Mouse (Mus musculus) v-Abl transformed pro-B cells (cell line): Measurements from ENCODE around the gene Erc2.

Experiments
- in situ Hi-C, 2 experiments: fragments of 400-800 bp; cut with MboI; formaldehyde crosslinking; loops; one replicate each; pipeline ENCODE4 v1.15.1; 2025; ENCODE audit not compliant: unreplicated experiment in 2 of 2

Erc2 gene

DNA sequence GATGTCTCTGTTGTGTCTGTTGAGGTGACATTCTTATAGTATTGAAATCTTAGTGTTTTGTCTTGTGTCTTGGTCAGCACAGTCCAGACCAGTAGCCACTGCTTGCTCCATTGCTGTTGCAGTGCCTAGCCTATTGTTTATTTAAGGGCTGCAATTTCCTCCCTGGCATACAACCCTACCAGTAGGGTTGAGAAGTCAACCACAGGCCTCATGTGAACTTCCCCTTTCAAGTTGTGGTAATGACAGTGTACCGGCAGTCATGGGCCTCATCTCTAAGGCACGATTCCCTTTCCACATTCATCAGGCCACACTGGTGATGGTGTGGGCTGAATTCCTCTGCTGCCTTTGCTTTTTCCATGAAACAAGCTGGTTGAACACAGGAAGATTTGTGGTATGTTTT is 267.4 kb downstream of the Erc2 start:
- in situ Hi-C loops = no loop called here

DNA sequence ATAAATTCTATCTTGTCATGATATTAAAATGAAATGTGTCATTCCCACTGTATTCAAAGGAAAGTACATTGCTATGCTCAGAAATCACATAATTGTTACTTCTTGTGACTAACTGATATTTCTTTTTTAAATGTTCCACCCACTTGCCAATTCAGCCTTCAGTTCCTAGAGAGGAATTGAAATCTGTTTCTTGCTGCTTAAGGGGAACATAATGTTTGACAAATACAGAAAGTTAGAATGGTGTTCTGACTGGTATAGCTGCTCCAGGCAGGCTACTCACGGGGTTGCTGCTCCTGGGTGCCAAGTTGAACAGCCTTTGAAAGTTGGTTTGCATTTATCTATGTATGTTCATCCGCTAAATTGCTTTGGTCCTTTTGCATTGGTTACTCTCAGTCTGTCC is 270.2 kb downstream of the Erc2 start:
- in situ Hi-C loops = no loop called here

DNA sequence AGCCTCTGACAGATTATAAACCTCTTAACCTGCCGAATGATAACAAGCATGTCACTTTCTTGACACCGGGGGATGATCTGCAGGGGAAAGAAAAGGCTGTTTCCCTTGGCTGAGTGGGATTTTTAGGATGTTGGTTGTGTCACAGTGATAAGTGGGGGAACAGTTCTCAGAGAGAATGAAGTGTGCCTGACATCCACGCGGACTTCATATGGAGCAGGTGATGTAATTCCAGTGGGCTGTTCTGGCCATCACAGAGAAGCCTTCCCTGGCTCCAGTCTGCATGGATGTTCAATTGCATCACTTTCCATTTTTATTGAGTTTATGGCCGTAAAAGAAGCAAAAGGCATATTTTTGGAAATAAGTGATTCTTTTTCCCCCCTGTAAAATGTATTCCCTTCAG is 279.5 kb downstream of the Erc2 start:
- in situ Hi-C loops = no loop called here

DNA sequence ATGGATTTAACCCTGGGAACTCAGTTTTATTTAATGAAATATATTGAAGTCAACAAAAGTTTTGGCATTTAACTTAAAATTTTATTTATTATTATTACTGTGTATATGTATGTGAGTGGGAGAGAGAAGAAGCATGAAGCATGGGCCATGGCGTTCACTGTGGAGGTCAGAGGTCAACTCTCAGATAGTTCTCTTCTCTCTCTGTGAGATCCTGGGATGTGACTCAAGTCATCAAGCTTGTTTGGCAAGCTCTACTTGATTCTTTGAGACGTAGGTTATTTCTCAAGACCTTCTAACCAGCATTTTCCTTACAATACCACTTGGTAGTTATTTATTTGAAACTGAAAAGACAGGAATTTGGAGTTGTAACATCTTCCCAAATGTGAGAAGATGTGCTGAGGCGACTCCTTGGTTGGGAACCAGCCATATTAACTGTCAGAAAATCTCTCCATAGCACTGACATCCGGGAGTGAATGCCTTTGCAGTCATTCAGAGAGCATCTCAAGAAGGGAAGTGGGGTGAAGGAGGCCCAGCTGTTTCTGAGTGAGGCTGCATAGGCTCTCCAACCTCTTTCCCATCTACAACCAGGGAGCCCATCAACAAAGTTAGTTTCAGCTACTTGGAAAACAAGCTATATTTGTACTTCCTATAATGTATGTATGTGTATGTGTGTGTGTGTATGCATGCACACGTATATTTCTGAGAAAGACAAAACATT is 299.6 kb downstream of the Erc2 start:
- in situ Hi-C loops = no loop called here

DNA sequence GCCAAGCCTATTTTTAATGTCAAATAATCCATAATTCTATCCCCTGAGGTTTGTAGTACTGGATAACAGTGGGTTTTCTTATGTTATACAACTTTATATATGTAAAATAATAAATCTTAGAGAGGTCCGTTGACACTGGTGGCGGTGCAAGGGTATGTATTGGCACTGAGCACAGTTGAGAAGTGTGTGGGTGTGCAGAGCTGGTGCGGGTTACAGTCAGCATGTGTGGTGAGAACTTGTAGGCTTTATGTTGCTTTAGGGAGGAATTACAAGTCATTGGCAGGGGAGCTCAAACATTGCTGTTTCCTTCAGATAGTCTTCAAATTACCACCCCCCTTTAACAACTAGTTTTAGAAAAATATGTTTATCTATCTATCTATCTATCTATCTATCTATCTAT is 305.1 kb downstream of the Erc2 start:
- in situ Hi-C loops = no loop called here

DNA sequence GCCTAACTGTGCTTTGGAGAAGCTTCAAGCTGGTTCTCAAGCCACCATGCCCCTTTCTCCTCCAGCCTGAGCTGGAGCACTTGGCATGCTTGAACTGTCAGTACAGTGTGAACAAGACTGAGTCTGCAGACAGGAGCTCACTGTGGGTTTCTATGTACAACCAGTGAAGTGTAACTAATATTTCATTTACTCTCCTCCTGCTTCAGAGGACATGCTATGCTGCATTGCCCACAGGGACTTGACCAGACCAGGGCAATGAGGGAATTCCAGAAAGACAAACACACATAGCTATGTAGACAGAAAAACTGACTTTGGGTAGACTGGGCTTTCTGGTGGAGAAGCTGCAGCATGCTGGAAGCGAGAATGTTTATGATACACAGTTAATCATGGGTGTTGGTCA is 311.3 kb downstream of the Erc2 start:
- in situ Hi-C loops = no loop called here

DNA sequence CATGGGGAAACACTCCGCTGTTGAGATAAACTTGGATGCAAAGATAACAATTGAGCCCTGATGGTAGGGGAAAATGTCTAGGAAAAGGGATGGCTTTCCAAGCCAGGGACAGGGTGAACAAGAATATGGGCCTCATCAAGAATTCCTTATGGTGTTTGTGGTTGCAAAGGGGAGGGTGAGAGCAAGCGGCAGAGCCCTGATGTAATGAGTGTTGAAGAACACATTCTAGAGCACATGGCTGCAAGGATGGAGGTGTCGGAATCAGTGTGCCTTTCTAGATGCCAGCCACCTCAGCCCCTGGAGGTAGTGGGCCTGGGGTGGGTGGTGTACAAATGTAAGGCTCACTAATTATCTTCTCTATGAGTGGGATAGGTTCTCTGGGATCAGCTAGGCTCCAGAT is 313.5 kb downstream of the Erc2 start:
- in situ Hi-C loops = no loop called here

DNA sequence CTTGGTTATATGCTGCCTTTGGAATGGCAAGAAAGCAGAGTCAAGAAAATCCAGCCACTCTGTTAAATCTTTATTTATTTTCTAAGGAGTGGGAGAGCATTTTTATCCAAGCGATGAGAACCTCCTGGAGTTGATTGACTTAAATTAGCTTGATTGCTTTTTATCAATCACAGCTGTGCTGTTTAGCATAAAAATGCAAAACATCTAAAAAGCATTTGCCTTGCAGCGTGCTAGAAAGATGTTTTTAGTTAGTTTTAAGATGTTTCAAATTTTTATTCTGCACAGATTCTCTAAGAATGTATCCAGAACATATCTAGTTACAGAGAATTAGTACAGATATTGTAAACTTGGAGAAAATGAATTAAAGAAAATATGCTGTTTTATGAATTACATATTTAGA is 315.7 kb downstream of the Erc2 start:
- in situ Hi-C loops = no loop called here

DNA sequence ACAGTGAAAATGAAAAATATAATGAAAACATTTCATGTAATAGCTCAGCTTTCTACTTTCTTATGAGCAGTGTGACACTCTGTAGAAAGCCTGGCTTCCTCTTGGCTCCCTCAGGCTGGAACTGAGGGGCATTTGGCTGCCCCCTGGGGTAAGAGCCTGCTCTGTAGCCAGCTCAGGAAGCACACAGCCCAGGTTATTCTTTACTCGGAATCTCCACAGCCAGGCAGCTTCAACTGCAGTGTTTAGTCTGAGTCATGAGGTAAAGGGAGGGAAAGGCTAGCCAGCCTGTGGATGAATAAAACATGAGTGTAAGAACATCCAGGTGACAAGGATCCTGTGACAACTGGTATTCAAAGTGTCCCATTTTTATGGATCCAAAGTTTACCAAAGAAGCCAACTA is 323.0 kb downstream of the Erc2 start:
- in situ Hi-C loops = no loop called here

DNA sequence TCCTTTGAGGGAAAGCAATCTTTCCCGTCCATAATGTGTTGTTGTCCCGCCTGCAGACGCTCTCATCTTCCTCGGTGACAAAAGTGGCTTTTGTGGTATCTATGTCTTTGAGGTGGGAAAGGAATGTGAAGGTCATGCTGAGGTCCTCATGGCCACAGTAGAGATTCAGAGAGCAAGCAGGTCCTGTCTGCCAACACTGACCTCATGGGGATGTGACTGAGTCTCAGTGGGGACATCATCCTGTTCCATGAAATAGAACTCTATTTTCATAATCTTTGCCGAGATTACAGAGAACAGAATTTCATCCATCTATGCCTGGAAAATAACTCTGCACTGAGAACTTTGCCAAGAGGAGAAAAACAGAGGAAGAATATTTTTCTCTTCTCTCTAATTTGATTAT is 324.0 kb downstream of the Erc2 start:
- in situ Hi-C loops = no loop called here

DNA sequence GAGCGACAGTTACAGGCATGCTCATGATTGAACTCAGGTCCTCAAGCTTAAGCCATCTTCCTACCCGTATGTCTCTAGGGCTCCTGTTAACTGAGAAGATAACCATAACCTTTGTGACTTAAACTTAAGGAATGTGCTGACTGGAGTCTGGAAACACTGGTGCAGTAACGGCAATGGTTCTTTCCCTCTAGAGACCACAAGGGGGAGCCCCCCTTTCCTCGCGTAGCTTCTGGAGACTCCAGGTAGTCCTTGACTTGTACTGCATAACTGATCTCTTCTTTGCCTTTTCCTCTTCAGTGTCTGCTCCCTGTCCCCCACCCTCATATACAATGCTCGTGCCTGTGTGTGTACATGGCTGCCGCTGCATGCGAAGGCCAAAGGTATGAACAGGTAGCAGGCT is 326.2 kb downstream of the Erc2 start:
- in situ Hi-C loops = no loop called here

DNA sequence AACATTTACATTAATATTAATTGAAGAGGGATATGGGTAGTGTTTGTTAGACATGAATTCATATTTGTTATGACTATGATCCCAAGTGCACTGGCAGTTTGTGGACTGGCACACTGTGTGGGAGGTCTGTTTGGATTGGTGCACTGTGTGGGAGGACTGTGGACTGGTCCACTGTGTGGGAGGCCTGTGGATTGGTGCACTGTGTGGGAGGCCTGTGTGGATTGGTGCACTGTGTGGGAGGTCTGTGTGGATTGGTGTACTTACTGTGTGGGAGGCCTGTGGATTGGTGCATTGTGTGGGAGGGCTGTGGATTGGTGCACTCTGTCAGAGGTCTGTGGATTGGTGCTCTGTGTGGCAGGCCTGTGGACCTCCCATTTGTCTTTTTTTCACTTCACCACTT is 331.6 kb downstream of the Erc2 start:
- in situ Hi-C loops = no loop called here

DNA sequence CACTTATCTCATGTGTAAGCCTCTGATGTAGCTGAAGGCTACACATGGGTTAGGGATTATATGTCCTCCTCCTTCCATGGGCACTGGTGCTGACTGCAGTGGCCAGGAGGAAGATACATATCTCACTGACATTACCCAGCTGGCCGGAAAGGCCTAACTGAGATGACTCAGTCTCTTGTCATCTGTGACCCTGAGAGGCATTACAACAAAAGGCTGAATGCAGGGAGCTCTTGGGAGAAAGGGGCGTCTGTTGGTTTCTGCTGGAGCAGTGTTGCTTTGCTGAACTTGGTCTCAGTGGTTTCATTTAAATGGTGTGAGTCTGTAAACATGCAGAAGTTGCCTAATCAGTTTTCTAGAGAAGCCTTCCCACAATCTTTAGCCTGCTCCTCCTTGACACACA is 334.6 kb downstream of the Erc2 start:
- in situ Hi-C loops = no loop called here

DNA sequence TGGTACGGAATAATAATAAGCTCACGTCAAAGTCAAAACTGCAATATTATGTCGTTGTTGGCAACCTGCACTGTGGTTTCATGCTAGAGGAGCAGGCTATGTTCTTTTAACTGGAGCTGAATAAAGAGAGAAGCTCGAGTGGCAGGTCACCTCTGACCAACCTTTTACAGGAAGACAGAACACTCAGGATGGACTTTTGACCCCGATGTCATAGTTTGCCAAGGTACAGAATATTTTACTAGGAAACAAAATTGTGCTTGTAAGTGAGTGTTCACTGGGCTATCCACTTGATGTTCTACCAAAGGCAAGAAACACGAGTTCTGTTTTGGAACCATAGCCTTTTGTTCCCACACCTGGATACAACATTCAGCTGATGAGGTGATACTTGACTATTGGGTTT is 351.5 kb downstream of the Erc2 start:
- in situ Hi-C loops = no loop called here

DNA sequence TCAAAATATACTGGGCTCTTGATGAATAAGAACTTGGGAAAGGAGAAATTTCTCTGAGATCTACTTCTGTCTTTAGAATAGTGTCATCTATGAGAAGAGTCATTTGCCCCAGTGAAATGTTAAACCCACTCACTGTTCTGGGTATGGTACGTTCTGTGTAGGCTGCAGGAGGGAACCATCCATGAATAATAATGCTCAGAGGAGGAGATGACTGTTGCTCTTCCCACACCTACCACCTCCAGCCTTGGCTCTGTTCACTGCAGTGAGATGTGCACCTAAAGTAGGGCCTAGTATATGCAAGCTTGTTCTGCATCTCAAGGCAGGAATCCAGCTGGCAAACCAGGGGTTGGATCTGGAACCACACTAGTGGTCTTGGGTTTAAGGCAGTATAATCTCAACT is 353.4 kb downstream of the Erc2 start:
- in situ Hi-C loops = no loop called here

DNA sequence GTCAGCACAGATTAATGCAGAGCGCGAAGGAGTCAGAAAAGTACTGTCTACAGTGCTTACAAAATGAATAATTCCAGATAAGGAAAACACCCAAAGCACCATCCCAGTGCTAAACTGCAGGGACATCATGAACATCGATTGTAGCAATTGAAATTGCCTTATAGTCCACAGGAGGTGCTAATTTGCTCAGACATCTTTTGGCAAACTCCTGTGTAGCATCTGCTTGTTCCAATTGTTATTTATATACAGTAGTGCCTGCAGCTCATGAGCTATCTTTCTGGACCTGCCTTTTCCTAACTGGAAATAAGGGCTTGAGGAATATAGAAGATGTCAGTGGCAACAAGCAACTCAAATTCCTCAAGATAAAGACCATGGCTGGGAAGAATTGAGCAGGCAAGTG is 362.5 kb downstream of the Erc2 start:
- in situ Hi-C loops = no loop called here

DNA sequence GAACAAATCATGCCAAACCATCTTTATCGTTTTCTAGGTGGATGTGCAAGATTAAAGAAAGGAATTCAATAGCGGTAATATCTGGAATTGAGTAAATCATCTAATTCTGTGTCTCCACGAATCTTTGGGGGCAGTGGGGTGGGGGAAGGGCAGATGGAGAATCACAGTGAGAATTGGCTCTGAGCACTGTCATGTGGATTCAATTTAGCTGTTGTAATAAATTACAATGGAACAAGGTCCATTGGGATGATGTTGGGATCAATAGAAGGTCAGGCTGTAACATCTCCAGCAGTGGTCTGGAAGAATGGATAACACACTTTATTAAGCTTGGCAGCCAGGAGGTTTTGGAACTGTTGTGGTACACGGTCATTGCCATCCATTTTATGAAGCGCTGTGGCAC is 363.0 kb downstream of the Erc2 start:
- in situ Hi-C loops = no loop called here

DNA sequence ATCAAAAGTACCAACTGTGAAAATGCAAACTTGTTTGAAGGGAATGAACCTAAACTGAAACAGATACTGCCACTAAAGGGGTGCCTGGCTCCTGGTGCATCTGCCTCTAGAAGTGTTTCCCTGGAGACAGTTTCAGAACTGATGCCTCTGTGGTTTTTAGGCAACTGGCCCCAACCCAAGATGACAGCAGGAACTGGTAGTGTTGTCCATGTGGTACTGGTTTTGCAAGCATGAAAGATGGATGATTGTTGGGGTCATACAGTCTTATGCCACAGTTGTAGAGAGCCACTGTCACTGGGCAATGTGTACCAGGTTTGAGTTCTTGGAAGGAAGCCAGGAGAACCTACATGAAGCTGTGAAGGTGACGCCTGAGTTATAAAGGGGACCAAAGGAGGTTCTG is 365.2 kb downstream of the Erc2 start:
- in situ Hi-C loops = no loop called here

DNA sequence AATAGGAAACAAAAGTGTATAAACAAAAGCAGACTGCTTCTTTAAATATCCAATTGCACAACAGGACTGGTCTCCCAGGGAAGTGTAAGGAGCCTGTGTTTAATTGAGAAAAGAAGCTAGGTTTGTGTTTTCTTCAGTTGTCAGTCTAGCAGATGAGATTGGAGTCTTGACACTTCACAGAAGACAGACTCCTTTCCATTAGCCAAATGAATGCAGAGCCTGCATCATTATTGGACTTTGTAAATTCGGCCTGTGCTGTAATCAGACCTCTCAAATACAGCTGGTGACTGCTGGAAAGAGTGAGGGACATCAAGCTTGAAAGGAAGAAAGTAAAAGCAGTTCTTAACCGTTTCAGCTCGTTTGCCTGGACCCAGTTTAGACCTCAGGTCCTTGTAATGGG is 376.3 kb downstream of the Erc2 start:
- in situ Hi-C loops = no loop called here

DNA sequence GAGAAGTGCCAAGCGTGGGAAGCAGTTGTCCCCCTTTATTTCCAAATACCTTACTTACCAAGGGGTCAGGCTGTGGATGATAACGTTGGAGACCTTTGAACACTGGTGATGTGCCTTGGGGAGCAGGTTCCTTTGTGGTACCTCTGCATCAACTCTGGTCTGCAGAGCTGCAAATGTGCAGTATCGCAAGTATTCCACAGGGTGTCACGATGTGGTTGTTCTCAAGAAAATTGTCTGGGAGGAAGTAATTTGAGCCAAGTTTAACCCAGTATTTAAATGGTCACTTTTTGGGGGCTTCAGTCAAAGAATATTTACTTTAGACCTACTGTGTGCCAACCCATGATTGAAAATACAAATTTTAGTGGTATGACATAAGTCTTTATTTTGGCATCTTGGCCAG is 381.8 kb downstream of the Erc2 start:
- in situ Hi-C loops = no loop called here

DNA sequence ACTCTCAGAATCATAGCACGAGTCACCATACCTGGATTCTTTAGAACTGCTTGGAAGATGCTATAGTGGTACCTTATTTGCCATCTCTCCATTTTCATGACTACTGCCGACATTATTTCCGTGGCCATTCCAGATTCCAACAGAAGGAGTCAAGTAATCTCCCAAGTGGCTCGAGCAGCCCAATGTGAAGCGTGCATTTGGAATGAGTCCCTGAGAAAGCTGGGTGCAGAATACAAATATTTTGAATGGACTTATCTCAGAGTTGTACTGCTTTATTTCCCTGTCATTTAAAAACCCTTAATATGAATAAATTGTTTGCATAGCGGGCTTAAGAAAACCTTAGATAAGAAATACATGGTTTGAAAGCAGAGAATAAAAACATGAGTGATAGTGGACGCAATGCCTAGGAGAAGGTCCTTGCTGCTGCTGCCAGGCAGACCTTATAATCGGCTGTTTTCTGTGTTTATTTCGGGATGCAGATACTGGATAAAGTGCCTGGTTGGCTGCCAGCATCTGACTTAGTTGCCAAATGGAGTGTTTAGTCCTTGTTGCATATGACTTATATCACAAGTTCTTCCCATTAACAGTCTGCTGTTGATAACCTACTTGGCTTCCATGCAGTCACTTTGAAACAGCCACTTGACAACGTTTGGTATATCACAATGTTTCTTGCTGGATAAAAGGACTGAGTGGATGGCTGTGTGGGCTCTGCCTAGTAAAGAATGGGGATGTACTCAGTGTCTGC is 388.5 kb downstream of the Erc2 start:
- in situ Hi-C loops = no loop called here

DNA sequence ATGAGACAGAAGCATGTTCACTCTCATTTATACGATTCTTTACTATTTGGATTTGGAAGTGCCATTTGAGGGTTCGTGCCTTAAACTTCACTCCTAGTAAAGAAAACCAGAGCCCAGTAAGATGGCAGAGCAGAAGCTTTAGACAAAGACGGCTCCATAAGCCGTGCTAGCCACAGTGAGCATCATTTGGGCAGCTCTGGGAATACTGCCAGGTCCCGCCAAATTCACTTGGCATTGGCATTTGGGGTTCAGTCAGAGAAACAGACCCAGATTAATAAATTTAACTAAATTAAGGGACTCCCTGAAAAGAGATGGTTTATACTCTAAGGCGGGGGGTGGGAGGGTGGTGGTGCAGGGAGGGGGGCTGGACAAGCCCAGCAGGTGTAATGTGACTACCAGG is 401.0 kb downstream of the Erc2 start:
- in situ Hi-C loops = loop anchor here in 1 of 2 experiments (10.0 kb wide), 1 partner anchor 62 kb away; no protein-coding TSS in a partner anchor
